Mouse (Mus musculus) right cerebral cortex, adult 2 months (tissue): ENCODE results near the gene Myo15.
"Not testable (repeated sequence)": the region's sequence is repeated elsewhere in the genome, so short reads cannot be mapped to it uniquely, and the experiment has no call there.

ENCODE experiments used
- DNase-seq, 2 experiments: peaks; one replicate each; pipeline ENCODE4 v3.0.0; 2021 to 2022; ENCODE audit warnings: low spot score in 2 of 2

Myo15 gene

GRCm38 (mm10) chr11:60507281-60507680 is 38.1 kb downstream of the Myo15 start:
- DNase-seq = no peak

GRCm38 (mm10) chr11:60508950-60509349 is 39.8 kb downstream of the Myo15 start:
- no peak for DNase-seq

- no peak for DNase-seq
Observed at GRCm38 (mm10) chr11:60509500-60509899, 40.4 kb downstream of the Myo15 start.

GRCm38 (mm10) chr11:60511893-60512292 is 42.8 kb downstream of the Myo15 start:
- no peak for DNase-seq

GRCm38 (mm10) chr11:60512520-60512919 is 43.4 kb downstream of the Myo15 start:
- no peak for DNase-seq

DNA sequence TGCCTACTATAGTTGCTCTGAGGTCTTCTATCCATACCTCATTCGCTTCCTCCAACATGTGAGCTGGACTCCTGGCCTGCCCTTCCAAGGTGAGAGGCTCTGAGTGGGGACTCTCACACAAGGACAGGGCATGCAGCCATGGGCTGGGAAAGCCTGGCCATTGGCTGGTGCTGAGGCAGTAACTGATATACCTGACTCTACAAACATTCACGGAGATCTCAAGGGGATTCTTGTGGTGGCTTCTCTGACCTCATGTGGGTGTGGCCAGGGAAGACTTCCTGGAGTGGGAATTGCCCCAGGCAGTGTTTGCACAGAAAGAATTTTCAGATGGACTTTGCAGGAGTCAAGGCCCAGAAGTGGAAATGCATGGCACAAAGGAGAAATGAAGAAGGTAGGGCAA is 45.8 kb downstream of the Myo15 start:
- no peak for DNase-seq

GRCm38 (mm10) chr11:60518305-60518704 is 49.2 kb downstream of the Myo15 start:
- no peak for DNase-seq

GRCm38 (mm10) chr11:60522027-60522426 is 52.9 kb downstream of the Myo15 start:
- DNase-seq = no peak

- DNase-seq = no peak
Observed at GRCm38 (mm10) chr11:60522661-60523365, 53.7 kb downstream of the Myo15 start.

GRCm38 (mm10) chr11:60526461-60526860 is 57.3 kb downstream of the Myo15 start:
- no peak for DNase-seq

GRCm38 (mm10) chr11:60535676-60536075 is 66.5 kb downstream of the Myo15 start:
- DNase-seq = no peak

DNA sequence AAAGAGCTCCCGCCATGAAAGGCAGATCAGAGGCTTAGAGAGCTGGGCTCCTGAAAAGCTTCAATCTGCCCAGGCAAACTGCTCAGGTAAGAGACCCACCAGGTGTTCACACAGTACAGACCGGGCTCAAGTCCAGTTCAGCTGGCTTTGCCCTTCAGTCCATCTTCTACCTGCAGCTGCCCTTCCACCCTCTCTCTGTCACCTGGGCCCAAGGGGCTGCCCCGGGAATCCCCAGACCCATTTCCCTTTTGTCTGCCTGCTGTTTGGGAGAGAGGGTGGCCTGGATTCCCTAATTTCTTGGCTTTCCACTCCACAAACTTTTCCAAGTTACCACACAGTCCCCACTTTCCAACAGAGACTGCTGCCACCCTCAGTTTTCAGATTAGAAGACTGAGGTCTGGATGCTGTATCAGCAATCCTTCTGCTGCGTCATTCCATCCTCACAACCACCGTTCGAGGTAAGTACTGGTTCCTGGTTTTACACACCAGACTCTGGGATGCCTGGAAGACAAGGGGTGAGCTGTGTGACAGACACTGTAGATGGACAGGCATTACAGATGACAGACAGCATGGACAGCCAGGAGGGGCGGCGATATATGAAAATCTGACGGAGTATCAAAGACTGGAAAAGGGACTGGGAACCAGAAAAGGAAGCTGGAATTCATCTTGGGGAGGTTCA is 67.2 kb downstream of the Myo15 start, which contains the start of gene Alkbh5:
TSS of gene Alkbh5 (plus strand) at position 202 of the 679 bp plus-strand sequence.
- DNase-seq = peak; percentile 32 to 51

DNA sequence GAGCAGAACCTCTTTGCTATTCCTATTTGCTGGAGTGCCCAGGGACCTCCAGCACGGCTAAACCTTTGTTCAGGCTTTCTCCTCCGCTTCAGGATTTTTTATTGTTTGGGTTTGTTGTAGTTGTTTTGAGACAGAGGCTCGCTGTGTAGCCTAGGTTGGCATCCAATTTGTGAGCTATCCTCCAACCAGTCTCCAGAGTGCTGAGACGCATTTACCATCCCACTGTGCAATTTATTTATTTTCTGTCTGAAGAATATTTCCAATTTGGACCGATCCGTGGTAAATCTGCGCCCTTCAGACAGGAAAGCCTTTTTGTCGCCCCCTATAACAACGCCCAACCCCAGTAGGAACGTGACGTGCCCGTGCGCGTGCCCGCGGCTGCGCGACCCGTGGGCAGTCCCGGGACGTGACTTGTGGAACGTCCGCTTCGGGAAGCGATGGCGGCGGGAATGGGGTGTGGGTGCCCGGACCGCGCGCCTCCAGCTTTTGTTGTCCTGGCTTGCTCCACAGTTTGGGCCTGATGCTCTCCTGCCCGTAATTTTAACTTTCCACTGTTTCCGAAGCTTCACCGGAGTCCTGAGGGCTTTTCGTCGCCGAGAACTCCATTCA is 67.8 kb downstream of the Myo15 start:
- peak; percentile 91 for DNase-seq

GRCm38 (mm10) chr11:60537468-60538347 is 68.6 kb downstream of the Myo15 start:
- DNase-seq = peak; percentile 97

DNA sequence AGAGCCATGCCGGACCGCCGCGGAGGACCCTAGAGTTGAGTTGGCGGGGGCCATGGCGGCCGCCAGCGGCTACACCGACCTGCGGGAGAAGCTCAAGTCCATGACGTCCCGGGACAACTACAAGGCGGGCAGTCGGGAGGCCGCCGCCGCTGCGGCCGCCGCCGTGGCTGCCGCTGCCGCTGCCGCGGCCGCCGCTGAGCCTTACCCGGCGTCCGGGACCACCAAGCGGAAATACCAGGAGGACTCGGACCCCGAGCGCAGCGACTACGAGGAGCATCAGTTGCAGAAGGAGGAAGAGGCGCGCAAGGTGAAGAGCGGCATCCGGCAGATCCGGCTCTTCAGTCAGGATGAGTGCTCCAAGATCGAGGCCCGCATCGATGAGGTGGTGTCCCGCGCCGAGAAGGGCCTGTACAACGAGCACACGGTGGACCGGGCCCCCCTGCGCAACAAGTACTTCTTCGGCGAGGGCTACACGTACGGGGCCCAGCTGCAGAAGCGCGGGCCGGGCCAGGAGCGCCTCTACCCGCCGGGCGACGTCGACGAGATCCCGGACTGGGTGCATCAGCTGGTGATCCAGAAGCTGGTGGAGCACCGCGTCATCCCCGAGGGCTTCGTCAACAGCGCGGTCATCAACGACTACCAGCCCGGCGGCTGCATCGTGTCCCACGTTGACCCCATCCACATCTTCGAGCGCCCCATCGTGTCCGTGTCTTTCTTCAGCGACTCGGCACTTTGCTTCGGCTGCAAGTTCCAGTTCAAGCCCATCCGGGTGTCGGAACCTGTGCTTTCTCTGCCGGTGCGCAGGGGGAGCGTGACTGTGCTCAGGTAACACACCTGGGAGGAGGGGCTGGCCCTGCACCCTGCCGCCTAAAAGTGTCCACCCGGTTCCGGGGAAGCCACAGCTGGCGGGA is 69.5 kb downstream of the Myo15 start:
- DNase-seq = peak; percentile 13 to 26

GRCm38 (mm10) chr11:60539540-60539939 is 70.4 kb downstream of the Myo15 start:
- no peak for DNase-seq

GRCm38 (mm10) chr11:60540002-60540610 is 71.0 kb downstream of the Myo15 start:
- peak; percentile 28 to 34 for DNase-seq

- no peak for DNase-seq
Observed at GRCm38 (mm10) chr11:60540761-60541160, 71.6 kb downstream of the Myo15 start.

DNA sequence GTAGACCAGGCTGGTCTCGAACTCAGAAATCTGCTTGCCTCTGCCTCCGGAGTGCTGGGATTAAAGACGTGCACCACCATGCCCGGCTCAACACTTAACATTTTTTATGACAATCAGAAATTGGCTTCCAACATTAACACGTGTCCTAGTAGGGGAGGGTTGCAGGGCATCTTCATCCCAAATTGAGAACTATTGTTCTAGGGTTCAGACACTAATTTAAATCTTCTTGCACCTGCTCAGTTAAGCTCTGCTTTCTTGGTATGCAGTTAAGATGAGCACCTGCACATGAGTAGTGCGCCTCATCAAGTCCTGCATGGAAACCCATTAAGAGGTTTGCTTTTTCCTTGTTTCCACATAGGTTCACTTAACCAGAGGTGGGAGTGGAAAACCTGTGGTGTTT is 72.7 kb downstream of the Myo15 start:
- no peak for DNase-seq

DNA sequence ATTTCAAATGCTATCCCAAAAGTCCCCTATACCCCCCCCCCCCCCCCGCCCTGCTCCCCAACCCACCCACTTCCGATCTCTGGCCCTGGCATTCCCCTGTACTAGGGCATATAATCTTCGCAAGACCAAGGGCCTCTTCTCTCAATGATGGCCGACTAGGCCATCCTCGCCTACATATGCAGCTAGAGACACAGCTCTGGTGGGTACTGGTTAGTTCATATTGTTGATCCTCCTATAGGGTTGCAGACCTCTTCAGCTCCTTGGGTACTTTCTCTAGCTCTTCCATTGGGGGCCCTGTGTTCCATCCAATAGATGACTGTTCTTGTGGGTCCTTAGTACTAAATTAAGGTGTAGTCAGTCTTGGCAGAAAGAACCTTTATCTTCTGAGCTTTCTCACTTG is 74.1 kb downstream of the Myo15 start:
- DNase-seq = not testable (repeated sequence)
